Mouse (Mus musculus) cerebellum, adult 11 months (tissue): ENCODE results near the gene Eps15.

Source experiments
- DNase-seq: peaks from one replicate; pipeline ENCODE4 v3.0.0; 2022

Eps15 gene

DNA sequence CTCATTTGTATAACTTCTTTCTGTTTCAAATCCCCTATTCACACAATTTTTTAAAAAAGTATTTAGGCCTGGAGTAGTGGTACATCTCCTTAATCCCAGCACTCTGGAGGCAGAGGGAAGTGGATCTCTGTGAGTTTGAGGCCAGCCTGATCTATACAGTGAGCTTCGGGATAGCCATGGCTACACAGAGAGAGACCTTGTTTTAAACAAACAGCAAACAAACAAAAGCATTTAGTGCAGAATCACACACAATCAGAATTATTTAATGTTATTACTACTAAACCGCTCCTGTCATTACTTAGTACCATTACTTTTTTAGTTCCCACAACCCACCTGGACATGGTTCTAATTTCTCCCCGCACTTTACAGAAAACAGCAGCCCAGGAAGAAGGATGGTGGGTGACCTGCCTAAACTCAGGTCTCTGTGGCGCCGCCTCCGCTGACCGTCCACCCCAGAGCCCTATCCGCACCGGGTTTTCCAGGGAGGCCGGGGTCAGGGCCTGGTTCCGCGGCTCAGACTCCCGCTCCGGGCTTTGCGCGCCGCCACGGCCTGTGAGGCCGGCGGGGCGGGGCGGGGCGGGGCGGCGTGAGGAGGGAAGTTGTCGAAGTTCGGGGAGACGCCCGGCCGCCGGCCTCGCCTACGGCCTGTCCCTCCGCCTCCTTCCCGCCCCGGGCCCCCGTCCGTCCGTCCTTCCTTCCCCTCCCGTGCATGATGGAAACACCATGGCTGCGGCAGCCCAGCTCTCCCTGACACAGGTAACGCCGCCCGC is at the start of gene Eps15:
TSS of gene Eps15 (plus strand) at position 580 of the 770 bp plus-strand sequence.
- peak; percentile 87 for DNase-seq

DNA sequence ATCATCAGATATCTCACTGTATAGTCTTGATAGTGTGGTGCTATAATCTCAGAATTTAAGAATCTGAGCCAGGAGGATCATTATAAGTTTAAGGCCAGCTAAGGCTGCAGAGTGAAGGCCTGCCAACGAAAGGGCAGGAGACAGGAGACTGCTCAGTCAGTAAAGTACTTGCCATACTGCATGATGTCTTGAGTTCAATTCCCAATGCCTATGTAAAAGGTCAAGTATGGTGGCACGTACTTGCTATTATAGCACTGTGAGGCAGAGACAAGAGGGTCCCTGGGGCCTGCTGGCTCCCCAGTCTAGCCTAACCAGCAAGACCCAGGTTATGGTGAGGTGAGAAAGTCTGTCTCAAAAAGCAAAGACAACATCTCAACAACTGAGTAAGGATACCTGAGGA is 45.9 kb upstream of the Eps15 start, which contains the start of gene Calr4:
TSS of gene Calr4 (plus strand) at position 301 of the 400 bp plus-strand sequence.
- no peak for DNase-seq

DNA sequence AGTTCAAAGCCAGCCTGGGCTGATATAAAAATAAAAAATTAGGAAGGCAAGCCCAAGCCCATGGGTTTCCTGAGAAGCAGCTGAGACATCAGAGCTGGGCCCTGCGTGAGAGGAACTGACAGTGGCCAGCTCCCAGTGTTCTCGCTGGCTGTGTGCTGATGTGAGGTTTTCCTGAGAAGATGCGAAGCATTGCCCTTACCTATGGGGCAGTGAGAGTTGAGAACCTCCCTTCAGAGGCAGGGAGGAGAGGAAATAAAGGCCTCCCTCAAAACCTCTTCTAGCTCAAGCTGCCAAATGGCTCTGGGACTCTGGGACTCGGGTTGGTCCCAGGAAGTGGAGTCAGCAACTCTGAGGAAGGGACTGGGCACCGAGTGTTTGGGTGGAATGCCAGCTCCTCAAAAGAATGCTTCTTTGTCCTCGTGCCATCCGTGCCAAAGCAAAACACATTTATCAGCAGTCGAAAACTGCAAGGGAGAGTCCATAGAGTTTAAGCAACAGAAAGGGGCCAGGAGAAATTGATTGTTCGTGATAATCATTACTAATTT is 45.2 kb upstream of the Eps15 start:
- peak; percentile 11 for DNase-seq

DNA sequence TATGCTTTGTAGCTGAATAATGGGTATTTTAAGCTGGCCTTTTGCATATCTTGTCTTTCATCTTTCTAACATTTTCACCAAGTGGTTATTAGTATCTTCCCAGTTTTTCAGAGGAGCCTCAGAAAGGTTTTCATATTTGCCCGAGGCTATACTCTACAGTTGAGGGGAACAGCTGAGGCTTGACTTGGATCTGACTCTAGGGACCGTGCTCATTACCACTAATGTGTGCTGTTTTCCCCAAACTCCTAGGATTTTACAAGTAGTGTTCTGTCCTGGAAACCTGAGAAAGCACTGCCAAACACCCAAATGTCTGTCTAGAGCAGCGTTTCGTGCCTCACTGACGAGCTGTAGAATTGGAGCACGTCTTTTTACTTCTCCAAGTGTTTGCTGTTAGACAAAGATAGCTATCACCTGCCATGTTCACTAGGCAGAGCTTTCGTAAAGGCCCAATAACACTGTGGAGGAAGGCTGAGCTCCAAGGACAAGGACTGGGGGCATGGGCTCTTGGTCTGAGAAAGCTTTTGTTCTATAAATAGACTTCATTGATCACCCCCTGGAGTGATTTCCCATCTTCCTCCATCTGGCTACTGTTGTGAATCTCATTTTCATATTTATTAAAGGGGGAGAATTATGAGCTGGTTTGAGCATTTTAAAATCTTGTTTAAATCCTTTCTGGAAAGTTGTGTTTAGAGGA is 43.7 kb upstream of the Eps15 start:
- no peak for DNase-seq

DNA sequence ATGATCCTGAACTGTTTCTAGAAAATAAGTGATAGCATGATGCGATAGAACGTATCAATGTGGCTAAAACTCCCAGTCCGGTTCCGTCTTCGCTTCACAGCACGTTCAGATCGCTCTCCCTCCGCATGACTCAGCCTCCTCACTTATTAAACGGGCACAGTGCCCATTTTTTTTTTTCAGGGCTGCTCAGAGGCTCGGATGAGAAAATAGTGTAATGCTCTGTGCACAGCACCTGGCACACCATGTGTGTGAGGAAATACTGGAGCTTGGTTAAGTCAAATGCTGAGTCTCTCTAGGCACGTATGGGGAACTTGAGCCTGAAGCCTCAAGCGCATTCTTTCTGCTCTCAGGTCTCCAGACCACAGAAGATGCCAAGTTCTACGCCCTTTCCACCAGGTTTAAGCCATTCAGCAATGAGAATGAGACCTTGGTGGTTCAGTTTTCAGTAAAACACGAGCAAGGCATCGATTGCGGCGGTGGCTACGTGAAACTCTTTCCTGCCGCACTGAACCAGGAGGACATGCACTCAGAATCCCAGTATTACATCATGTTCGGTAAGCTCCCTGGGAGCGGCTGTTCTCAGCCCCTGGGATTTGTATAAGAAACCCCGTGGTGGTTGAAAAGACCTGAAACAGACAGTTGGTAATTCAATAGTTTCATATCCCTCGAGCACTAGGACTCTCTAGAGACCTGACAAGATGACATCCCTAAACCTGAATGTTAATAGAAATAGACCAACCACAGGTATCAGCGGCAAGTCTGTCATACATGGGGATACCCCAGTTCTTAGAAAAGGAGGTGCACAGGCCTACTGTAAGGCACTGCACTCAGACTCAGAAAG is 41.4 kb upstream of the Eps15 start:
- DNase-seq, result peak; percentile 28

DNA sequence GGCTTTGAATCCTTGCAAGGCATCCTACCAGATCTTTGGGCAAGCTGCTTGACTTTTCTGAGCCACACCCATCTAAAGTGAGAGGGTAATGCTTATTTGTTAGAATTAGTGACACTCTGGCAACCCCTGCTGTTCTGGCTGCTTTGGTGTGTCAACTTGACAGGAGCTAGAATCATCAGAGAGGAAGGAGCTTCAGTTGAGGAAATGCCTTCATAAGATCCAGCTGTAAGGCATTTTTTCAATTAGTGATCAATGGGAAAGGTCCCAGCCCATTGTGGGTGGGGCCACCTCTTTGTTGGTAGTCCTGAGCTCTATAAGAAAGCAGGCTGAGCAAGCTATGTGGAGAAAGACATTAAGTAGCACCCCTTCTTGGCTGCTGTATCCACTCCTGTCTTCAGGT is 38.8 kb upstream of the Eps15 start:
- DNase-seq, result no peak

DNA sequence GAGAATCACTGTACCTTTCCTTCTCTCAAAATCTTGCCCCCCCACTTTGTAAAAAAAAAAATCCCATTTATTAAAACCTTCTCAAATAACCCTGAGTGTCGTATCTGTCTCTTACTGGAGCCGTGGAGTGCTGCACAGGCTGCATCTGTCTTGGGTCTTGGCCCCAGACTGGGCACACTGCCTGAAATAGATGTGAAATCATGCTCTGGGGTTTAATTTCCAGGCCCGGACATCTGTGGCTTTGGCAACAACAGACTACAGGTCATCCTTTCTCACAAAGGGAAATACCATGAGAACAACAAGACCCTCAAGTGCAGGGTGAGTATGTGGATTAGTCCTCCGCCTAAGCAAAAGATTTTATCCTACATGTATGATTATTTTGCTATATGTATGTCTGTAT is 38.1 kb upstream of the Eps15 start:
- peak; percentile 27 for DNase-seq

DNA sequence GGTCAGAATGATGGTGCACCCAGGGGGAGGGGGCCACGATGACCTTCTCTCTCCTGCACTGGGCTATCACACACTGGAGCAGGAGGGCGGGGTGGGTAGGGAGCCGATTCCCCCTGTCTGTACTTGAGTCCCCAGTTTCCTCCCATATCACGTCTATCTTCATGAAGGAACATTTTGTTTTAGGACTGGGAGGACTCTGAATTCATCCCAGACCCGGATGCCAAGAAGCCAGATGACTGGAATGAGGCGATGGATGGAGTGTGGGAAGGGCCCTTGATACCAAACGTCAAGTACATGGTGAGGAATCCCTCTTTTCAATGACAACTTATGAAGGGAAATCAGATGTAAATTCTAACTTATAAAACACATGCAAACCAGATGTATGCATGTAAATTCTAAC is 35.6 kb upstream of the Eps15 start:
- DNase-seq, result no peak

DNA sequence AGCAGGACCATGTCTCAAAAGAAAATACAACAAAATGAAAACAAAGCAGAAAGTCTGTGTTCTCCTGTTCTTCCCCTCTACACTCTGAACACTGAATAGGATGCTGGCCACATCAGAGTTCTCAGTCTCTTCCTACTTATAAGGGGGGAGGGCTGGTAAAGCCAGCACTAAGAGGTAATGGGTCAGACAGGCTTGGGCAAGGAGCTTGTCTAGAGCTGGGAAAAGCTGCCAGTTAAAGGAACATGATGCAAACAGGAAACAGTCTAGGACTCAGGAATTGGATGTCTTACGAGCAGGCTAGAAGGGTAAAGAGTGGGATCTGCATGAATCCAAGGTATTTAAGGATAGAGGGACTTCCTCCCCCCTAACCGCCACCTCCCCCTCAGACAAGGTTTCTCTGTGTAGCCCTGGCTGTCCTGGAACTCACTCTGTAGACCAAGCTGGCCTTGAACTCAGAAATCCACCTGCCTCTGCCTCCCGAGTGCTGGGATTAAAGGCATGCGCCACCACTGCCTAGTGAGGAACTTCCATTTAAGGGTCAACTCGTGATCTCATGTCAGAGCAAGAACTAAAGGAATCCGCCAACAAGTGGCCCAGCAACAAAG is 35.0 kb upstream of the Eps15 start:
- no peak for DNase-seq

DNA sequence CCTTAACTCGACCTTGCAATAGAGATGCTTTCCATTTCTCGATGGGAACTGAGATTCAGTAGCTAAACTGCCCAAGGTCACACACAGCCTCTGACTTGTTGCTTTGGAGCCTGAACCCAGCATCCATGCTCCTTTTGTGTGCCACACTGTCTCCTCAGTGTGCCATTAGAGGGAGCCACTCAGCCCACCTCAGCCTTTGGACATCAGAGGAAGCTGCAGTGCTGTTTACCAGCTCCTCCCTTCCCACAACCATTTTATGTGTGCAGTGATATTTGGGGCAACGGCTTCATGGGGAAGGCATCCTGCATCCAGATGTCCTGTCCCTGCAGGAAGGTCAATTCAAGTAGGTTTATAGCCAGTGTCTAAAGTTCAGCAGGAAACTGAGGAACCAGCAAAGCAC is 28.5 kb upstream of the Eps15 start:
- DNase-seq, result no peak

DNA sequence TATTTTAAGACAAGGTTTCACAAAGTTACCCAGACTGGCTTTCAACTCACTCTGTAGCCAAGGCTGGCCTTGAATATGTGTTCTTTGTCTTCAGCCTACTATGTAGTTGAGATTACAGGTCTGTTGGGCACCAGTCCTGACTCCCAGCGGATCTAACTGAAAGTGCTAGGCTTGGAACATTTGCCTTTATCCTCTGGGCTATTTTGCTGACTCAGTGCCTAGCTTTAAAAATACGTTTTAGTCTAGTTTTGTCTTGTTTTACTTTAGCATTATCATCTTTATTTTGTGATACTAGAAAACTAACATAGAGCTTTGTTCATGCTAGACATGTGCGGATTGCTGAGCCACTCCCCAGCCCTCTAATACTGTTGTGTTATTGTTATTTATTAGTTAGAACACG is 27.9 kb upstream of the Eps15 start:
- DNase-seq, result no peak

DNA sequence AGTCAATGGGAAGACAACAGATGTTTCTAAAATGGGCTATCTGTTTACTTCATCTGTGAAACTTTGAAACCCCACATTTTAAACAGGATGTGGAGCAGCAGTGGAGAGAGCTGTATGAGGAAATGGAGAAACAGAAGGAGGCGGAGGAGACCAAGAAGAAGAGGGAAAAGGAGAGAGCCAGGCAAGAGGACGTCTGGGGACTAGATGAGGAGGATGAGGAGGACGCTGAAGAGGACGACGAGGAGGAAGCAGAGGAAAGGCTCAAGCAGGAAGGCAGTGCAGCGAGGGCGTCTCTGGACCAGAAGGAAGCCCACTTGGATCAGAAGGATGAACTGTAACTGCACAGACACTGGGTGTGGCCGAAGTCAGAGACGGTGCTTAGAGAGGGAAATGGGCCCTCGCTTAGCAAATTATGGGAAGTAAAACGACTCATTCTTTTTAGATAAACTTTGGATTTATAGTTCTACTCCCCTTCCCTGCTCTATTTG is 26.4 kb upstream of the Eps15 start:
- DNase-seq, result no peak

DNA sequence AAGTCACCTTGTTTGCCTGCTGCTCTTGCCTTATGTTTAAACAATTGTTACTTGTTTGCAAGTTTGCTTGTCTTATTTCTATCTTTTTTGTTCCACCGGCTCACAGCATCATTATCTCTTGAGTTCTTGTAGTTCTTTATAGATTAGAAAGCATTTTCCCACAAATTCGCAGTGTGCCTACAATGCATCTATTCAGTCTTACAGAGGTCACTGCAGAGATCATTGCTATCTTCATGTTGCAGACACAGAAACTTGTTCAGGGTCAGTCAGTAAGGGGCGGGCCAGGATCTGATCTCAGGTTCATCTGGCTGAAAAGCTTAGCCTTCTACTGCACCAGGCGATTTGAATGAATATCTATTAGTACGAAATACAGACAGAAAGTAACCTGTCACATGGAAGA is 25.6 kb upstream of the Eps15 start:
- no peak for DNase-seq

DNA sequence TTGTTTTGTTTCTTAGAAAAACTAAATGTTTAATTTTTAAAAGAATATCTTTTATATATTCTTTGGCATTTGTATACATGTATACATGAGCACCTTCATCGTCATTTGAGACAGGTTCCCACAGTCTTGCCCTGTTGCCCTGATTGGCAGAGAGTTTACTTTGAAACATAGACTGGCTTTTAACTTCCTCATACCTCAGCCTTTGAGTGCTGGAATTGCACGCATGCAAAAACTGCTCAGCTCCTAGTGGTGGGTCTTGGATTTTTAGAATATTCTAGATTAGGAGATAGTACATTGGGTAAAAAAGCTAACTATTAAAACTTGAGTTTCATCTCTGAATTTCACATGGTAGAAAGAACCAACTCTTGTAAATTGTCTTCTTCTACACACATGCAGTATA is 24.7 kb upstream of the Eps15 start:
- DNase-seq, result no peak

DNA sequence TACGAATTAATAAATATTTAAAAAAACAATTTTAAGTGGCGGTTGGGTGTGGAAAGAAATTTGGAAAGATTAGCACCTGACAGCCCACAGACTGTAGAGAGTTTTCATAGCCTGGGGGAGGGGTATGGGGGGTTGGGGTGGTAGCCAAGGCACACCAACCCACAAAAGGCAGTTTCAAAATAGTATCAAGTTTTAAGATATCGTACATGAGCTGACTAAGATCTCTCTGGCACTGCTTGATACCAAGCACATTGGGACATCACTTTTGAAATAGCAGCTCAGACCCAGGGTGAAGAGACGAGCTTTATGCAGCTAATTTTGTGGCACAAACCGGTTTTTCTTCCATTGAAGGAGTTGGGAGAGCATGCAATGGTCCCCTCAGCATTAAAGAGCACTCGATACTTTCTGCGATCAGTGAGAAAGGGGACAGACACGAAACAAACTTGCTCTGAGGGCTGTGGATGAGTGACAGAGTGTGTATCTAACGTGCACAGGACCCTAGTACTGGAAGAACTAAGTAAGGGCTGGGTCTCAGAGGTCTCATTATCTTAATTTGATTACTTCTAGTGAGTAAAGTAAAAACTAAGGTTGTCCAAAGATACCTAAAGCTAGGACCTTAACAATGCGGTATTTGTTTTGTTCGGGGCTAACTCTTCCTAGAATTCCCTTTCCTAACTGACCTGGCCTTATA is 24.2 kb upstream of the Eps15 start:
- no peak for DNase-seq

DNA sequence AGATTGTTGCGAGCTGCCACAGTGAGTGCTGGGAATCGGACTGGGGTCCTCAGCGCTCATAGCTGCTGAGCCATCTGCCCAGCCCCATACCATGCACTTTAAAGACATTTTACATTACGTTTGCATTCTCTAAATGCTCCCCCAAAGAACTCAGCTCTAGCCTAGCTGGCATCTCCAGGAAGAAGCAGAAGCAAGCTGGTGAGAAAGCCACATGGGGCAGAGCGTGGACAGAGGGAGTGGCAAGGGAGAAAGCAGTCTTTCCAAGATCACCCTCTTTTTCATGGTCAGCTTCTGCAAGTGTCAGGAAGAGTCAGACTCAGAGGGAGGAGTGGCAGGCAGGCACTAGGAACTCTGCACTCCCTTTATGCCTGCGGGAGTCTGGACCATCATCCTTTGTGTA is 23.3 kb upstream of the Eps15 start:
- no peak for DNase-seq

DNA sequence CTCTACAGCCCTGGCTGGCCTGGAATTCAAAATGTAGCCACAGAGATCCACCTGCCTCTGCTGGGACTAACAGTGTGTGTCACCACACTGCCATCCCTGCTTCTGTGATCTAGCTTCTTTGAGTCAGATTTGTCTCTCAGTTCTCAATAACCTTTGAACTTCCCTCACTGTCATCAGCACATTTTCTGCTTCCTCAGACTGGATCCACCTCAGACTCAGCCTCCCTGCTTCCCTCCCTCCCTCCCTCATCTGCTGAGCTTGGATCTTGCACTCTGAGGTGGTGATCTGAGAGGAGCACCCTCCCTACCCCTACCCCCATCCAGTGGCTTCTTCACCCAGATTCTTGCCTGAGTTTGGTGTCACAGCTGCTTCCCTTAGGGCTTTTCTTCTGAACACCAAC is 22.4 kb upstream of the Eps15 start:
- DNase-seq, result no peak

DNA sequence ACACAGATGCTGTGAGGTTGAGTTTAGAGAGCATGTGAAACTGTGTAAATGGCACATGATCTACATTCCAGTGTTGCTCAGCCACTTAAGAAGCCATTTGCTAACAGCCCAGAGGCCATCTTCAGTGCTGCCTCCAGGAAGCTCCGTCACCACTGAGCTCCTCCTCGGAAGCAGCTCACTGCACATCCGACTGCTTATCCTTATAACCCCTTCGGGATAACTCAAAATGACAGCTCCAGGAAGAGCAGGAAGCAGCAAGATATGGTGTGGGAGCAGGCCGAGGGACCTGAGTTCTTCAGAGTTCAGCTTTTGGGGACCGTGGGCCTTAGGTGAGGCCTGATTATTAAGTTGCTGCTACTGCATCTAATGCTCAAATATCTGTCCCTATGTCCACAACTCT is 18.0 kb upstream of the Eps15 start:
- DNase-seq, result no peak

DNA sequence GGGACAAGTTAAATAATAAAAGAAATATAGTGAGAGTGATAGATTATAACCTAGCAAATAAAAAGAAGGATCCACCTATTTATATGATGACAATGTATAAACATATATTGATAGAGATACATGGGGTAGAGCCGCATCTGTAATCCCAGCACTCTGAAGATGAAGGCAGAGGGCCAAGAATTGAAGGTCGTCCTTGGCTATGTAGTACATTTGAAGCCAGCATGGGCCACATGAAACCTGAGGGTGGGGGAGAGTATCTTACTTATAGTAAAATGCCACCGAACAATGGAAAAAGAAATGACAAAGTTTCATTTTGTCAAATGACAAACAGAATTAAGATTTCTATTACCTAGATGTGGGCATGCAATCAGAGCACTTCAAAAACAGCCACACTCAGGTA is 14.0 kb upstream of the Eps15 start:
- no peak for DNase-seq

DNA sequence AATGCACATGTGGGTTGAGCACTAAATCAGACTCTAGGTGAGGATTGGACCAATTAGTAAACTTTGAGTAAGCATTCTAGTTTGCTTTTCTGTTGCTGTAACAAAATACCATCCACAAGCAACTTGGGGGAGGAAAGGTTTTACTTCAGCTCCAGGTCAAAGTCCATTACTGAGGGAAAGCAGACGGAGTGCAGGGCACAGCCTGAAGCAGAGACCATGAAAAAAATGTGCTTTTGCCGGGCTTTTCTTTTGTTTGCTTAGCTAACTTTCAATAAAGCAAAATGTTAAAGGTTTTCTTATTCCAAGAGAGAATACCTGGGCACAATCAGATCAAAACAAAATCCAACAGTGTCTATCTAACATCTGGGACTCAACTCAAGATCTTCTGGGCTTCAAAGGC is 13.3 kb upstream of the Eps15 start:
- DNase-seq, result no peak

DNA sequence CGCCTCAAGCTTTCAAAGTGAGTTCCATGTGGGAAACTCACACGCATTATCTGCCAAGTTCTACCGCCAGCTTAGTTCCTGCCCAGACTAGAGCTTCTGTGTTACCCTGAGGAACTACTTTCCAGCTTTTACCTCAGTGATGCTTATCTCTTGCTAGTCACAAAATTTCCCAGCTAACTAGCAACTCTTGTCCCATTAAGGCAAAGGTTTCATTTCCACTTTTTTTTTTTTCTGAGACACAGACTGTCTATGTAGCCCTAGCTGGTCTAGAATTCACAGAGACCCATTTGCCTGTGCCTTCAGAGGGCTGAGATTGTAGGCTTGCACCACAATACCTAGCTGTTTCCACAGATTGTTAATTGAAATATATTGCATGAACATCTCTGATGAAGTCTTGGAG is 12.6 kb upstream of the Eps15 start:
- no peak for DNase-seq

DNA sequence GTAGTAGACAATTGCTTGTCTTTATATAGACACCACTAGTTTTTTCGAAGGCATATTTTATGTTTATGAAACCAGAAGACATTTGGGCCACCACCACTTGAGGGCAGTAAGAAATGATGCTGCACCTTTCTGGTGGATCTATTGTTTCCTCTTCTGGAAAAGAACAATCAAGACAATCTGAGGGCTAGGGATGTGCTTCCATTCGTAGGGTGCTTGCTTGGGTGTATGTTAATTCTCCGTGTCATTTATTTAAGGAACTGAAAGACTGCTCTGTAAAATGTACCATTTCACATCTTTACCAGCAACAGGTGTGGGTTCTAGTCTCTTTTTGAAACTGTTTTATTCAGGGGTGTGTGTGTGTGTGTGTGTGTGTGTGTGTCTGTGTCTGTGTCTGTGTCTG is 11.2 kb upstream of the Eps15 start:
- DNase-seq, result no peak
